Mouse (Mus musculus) embryo, embryonic 10 days (tissue): ENCODE data around the gene Atad5.
A peak's percentile ranks its signal among the peaks of the same experiment; 100 is the strongest.
"Not testable (repeated sequence)": the region's sequence is repeated elsewhere in the genome, so short reads cannot be mapped to it uniquely, and the experiment has no call there.

Source experiments
- DNase-seq: peaks from one replicate; pipeline ENCODE4 v3.0.0-alpha.2; 2015; ENCODE audit warnings: low spot score

Gene Atad5

GRCm38 (mm10) chr11:80081786-80082319 lies 7.3 kb upstream of the Atad5 start:
- DNase-seq = no peak

DNA sequence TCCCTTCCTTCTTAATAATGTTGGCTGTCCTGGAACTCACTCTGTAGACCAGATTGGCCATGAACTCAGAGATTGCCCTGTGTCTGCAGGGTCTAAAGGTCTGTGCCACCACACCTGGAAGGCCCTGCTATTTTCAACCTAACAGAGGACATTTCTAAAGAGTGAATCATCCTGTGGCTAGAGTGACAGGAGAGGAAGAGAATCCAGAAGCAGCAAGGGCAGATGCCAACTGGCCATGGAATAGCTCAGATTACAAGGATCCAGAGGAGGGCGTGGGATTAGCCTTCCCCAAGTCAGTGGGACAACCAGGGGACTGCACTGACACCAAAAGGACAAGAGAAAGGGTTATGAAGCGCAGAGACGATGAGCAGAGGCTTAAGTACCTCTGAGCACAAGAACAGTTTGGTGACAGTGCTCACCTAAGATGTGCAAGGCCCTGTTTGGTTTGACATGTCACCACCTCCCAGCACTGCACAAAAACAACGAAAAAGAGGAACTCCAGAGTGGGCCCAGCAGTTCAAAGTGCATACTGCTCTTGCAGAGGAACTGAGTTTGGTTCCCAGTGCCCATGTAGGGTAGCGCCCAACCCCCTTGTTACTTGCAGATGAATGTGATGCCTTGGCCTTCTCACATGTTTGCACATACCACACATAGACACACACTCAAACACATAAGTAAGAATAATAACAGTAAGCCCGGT lies 3.7 kb upstream of the Atad5 start:
- DNase-seq = no peak

DNA sequence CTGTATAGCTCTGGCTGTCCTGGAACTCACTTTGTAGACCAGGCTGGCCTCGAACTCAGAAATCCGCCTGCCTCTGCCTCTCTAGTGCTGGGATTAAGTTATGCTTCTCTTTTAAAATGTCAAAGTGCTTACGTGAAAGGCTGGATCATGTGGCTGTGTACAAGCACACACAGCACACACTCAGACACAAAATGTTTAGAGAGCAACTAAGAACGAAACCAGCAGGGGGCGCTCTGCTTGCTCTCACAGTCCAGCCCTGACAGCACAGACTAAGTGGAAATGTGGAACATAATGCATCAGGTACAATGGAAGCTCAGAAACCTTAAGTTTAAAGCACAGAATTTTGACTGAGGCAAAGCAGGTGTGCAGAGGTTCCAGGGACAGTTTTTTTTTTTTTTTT lies 2.4 kb upstream of the Atad5 start:
- DNase-seq = peak; percentile 92

GRCm38 (mm10) chr11:80089817-80090214 lies 616 bp downstream of the Atad5 start:
- DNase-seq = no peak

GRCm38 (mm10) chr11:80090555-80091164 lies 1.5 kb downstream of the Atad5 start:
- no peak for DNase-seq

GRCm38 (mm10) chr11:80098444-80099056 lies 9.3 kb downstream of the Atad5 start:
- DNase-seq = no peak

- no peak for DNase-seq
These were observed 12.1 kb downstream of the Atad5 start for GRCm38 (mm10) chr11:80101298-80101697.

- no peak for DNase-seq
These were observed 15.2 kb downstream of the Atad5 start for GRCm38 (mm10) chr11:80104407-80104806.

- no peak for DNase-seq
These were observed 27.2 kb downstream of the Atad5 start for GRCm38 (mm10) chr11:80116411-80116810.

DNA sequence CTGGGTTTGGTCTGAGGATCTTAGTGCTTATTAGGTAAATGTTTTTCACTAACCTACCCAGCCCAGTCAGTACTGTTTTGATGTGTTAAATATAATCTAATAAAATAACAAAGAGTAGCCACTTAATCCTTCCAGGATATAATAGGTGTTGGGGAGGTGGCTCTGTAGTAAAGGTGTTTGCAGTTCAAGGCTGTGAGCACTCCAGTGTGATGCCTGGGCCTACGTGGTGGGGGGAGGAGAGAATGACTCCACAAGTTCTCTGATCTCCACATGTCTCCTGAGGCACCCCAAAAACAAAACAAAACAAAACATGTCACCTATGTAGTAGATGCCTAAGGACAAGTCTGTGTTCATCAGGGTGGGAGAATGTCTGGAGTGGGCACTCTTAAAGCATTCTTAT lies 42.9 kb downstream of the Atad5 start:
- DNase-seq = no peak

DNA sequence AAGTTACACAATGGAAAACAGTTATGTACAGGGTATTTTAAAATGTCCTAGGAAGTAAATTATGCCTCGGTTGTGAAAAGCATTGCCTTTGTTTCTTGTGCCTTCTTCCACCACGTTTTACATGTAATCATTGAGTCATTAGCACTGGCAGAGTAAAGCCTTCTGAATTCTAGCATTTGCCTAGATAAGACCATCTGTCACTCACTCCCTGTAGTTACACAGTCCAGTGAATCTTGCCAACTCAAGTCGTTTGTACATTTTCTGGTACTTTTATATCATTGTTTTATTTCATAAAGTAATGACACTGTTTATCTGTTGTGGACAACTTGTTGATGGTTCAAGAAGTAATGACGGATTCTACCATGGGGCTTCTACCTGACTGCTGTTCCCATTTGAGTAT lies 45.5 kb downstream of the Atad5 start:
- DNase-seq = no peak

- no peak for DNase-seq
These were observed 46.9 kb downstream of the Atad5 start for GRCm38 (mm10) chr11:80135954-80136683.

- no peak for DNase-seq
These were observed 47.6 kb downstream of the Atad5 start for GRCm38 (mm10) chr11:80136786-80137185.

DNA sequence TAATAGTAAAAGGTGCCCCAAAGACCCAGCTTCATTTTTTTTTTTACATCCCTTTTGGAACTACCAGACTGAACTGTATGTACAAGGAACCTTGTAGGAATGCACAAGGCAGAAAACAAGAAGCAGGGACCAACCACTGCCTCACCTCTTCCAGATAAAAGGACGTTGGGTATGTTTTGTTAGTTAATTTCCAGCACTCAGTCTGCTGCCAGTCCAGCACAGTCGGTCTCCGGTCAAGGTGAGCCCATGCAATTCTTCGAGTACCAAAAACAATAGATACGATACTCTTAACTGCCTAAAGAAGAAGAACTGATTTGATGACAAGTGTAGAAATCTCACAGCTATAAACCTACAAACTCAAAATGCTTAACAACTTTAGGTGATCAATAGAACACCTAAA lies 48.6 kb downstream of the Atad5 start:
- no peak for DNase-seq

- peak; percentile 95 for DNase-seq
These were observed 52.8 kb downstream of the Atad5 start, which contains the start of gene Tefm for GRCm38 (mm10) chr11:80141825-80142521. Gene Tefm (minus strand): TSS chr11:80142175.

GRCm38 (mm10) chr11:80142872-80143271 lies 53.7 kb downstream of the Atad5 start:
- no peak for DNase-seq

GRCm38 (mm10) chr11:80145787-80146275 lies 56.6 kb downstream of the Atad5 start:
- DNase-seq = no peak

GRCm38 (mm10) chr11:80147748-80148147 lies 58.5 kb downstream of the Atad5 start:
- DNase-seq = no peak

DNA sequence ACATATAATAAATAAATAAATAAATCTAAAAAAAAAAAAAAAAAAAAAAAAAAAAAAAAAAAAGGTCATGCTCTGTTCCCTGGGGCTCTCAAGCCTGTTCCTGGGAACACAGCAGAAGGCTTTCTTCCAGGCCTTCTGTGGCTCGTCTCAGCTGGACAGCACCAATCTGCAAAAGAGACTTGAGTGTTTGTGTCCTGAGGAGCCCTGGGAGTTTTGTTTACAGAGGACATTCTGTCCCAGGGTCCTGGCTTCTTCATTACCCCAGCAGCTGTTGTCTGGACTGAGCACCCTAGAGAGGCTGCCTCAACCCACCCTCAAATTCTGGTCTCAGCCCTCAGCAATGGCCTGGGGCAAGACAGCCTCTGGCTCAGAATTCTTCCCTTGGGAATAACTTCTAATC lies 59.1 kb downstream of the Atad5 start:
- no peak for DNase-seq

DNA sequence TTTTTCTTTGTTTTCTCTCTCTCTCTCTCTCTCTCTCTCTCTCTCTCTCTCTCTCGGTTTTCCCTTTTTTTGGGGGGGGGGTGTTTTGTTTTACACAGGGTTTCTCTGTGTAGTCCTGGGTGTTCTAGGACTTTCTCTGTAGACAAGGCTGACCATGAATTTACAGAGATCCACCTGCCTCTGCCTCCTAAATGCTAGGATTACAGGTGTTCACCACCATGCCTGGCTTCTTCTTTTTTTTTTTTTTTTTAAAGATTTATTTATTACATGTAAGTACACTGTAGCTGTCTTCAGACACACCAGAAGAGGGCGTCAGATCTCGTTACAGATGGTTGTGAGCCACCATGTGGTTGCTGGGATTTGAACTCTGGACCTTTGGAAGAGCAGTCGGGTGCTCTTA lies 59.8 kb downstream of the Atad5 start:
- not testable (repeated sequence) for DNase-seq

- DNase-seq = no peak
These were observed 60.3 kb downstream of the Atad5 start for GRCm38 (mm10) chr11:80149412-80150023.
